Mouse (Mus musculus) macrophage (primary cell): ENCODE results near the gene Rpl5. TPM values are rescaled to one million over a fixed set of nuclear protein-coding genes. Genes with fewer than 3 reads are reported as not detected.
"Not testable (repeated sequence)": the region's sequence is repeated elsewhere in the genome, so short reads cannot be mapped to it uniquely, and the experiment has no call there.

Source experiments
- H3K27ac ChIP-seq: fragments of 350-480 bp; formaldehyde crosslinking; 2 replicates; pipeline ENCODE4 v1.9.0; 2021
- H3K36me3 ChIP-seq: fragments of 350-480 bp; formaldehyde crosslinking; 2 replicates; pipeline ENCODE4 v1.9.0; 2021; ENCODE audit errors: inconsistent target
- H3K4me3 ChIP-seq: fragments of 350-480 bp; formaldehyde crosslinking; 2 replicates; pipeline ENCODE4 v1.9.0; 2021; ENCODE audit errors: inconsistent target
- H3K79me2 ChIP-seq: fragments of 350-480 bp; formaldehyde crosslinking; 2 replicates; pipeline ENCODE4 v1.9.0; 2021; ENCODE audit errors: inconsistent target
- WGBS: methylation state at CpG from one replicate; pipeline ENCODE4 v1.1.7; 2026; ENCODE audit warnings: inconsistent platforms; ENCODE audit not compliant: missing documents; 5-methylcytosine and 5-hydroxymethylcytosine counted together
- polyA plus RNA-seq: library from polyadenylated mRNA; stranded (reverse); fragments of 250-400 nt; gene quantifications from 3 replicates; pipeline ENCODE4 v1.2.4, GENCODE M21; 2018; ENCODE audit warnings: inconsistent platforms

Gene Rpl5
- polyA plus RNA-seq, 1 experiment from 2014 or later: 189 TPM

- Histone ChIP-seq H3K27ac (no peak overlapping the region), H3K79me2 (peaks cover 18% of the 10 kb centered on the region), H3K4me3 (no peak overlapping the region), H3K36me3 (no peaks in the 10 kb centered on the region)
- 100% methylated on average over 2 of the region's 2 CpGs for WGBS
Observed at GRCm38 (mm10) chr5:107921400-107922252, 21.3 kb downstream of the Rpl5 start.

GRCm38 (mm10) chr5:107922836-107923235, 22.5 kb downstream of the Rpl5 start:
- H3K36me3 ChIP-seq: no peaks in the 10 kb centered on the region
- no peak overlapping the region for H3K27ac ChIP-seq
- H3K4me3 ChIP-seq: no peak overlapping the region
- peaks cover 18% of the 10 kb centered on the region for H3K79me2 ChIP-seq
- WGBS: 0% methylated on average over 1 of the region's 1 CpGs

GRCm38 (mm10) chr5:107924564-107924963, 24.3 kb downstream of the Rpl5 start:
- H3K36me3 ChIP-seq: no peaks in the 10 kb centered on the region
- no peak overlapping the region for H3K27ac ChIP-seq
- peaks cover 18% of the 10 kb centered on the region for H3K79me2 ChIP-seq
- H3K4me3 ChIP-seq: no peak overlapping the region
- 86% methylated on average over 8 of the region's 8 CpGs for WGBS

- Histone ChIP-seq H3K4me3 (no peak overlapping the region), H3K79me2 (peaks cover 18% of the 10 kb centered on the region), H3K36me3 (no peaks in the 10 kb centered on the region), H3K27ac (0 out of 2 replicates have a peak overlapping the region, but pooled peaks have one; percentile 7)
- 22% methylated on average over 11 of the region's 11 CpGs for WGBS
Observed at GRCm38 (mm10) chr5:107926550-107927249, 26.4 kb downstream of the Rpl5 start.

GRCm38 (mm10) chr5:107932556-107932955, 32.3 kb downstream of the Rpl5 start:
- 8% methylated on average over 1 of the region's 2 CpGs for WGBS
- H3K4me3 ChIP-seq: no peak overlapping the region
- peaks cover 26% of the 10 kb centered on the region; the same call in 1 of the 2 replicates for H3K79me2 ChIP-seq
- no peak overlapping the region for H3K27ac ChIP-seq
- H3K36me3 ChIP-seq: no peaks in the 10 kb centered on the region

GRCm38 (mm10) chr5:107933202-107933974, 33.1 kb downstream of the Rpl5 start:
- H3K4me3 ChIP-seq: no peak overlapping the region
- H3K36me3 ChIP-seq: no peaks in the 10 kb centered on the region
- 96% methylated on average over 4 of the region's 4 CpGs for WGBS
- H3K79me2 ChIP-seq: peaks cover 26% of the 10 kb centered on the region; the same call in 1 of the 2 replicates
- no peak overlapping the region for H3K27ac ChIP-seq

GRCm38 (mm10) chr5:107934770-107935543, 34.7 kb downstream of the Rpl5 start:
- Histone ChIP-seq H3K27ac (no peak overlapping the region), H3K79me2 (peaks cover 26% of the 10 kb centered on the region; the same call in 1 of the 2 replicates), H3K4me3 (no peak overlapping the region), H3K36me3 (no peaks in the 10 kb centered on the region)
- over 99% methylated on average over 10 of the region's 10 CpGs for WGBS

GRCm38 (mm10) chr5:107936625-107937389, 36.5 kb downstream of the Rpl5 start:
- no peaks in the 10 kb centered on the region for H3K36me3 ChIP-seq
- H3K79me2 ChIP-seq: peaks cover 26% of the 10 kb centered on the region; the same call in 1 of the 2 replicates
- WGBS: 74% methylated on average over 9 of the region's 10 CpGs
- no peak overlapping the region for H3K4me3 ChIP-seq
- no peak overlapping the region for H3K27ac ChIP-seq

GRCm38 (mm10) chr5:107938483-107938882, 38.2 kb downstream of the Rpl5 start:
- peaks cover 34% of the 10 kb centered on the region for H3K79me2 ChIP-seq
- H3K27ac ChIP-seq, H3K4me3 ChIP-seq, H3K36me3 ChIP-seq: not testable (repeated sequence)
- 100% methylated on average over 1 of the region's 1 CpGs for WGBS

- H3K27ac ChIP-seq: no peak overlapping the region
- no peak overlapping the region for H3K4me3 ChIP-seq
- WGBS: 74% methylated on average over 2 of the region's 2 CpGs
- H3K36me3 ChIP-seq: no peaks in the 10 kb centered on the region
- H3K79me2 ChIP-seq: peaks cover 34% of the 10 kb centered on the region
Observed at GRCm38 (mm10) chr5:107938886-107939285, 38.6 kb downstream of the Rpl5 start.

- peaks cover 34% of the 10 kb centered on the region for H3K79me2 ChIP-seq
- WGBS: 90% methylated on average over 3 of the region's 3 CpGs
- H3K4me3 ChIP-seq: no peak overlapping the region
- H3K36me3 ChIP-seq: no peaks in the 10 kb centered on the region
- H3K27ac ChIP-seq: no peak overlapping the region
Observed at GRCm38 (mm10) chr5:107939701-107940100, 39.4 kb downstream of the Rpl5 start.

- H3K36me3 ChIP-seq: no peaks in the 10 kb centered on the region
- H3K4me3 ChIP-seq: no peak overlapping the region
- WGBS: 55% methylated on average over 6 of the region's 6 CpGs
- peaks cover 43% of the 10 kb centered on the region for H3K79me2 ChIP-seq
- H3K27ac ChIP-seq: no peak overlapping the region
Observed at GRCm38 (mm10) chr5:107941222-107941621, 40.9 kb downstream of the Rpl5 start.

- H3K4me3 ChIP-seq: no peak overlapping the region
- 81% methylated on average over 1 of the region's 1 CpGs for WGBS
- H3K79me2 ChIP-seq: peaks cover 60% of the 10 kb centered on the region
- H3K27ac ChIP-seq: no peak overlapping the region
- H3K36me3 ChIP-seq: no peaks in the 10 kb centered on the region
Observed at GRCm38 (mm10) chr5:107942941-107943340, 42.6 kb downstream of the Rpl5 start.
